Mouse (Mus musculus) megakaryocyte, adult 5-6 weeks (primary cell): Measurements from ENCODE around the gene Ctxn2. TPM values are rescaled to one million over a fixed set of nuclear protein-coding genes. Genes with fewer than 3 reads are reported as not detected.

Source experiments
- ATAC-seq: 2 replicates; pipeline ENCODE4 v1.8.0; 2016; ENCODE audit warnings: mild to moderate bottlenecking, inconsistent platforms; ENCODE audit not compliant: poor library complexity, severe bottlenecking
- total RNA-seq, 2 experiments: library from RNA; stranded (forward) in 1 of 2; stranded (reverse) in 1 of 2; fragments of 153-499, 151-499 nt in 1 of 2; fragments of 221-1000, 200-1000 nt in 1 of 2; gene quantifications; 2 replicates each; pipeline versions ENCODE4 v1.2.3 to v1.2.4; 2015 to 2017

The Ctxn2 gene
- total RNA-seq, 2 experiments from 2014 or later = not detected

GRCm38 (mm10) chr2:125192905-125193304 lies 56.4 kb downstream of the Ctxn2 start:
- ATAC-seq = no peak

- ATAC-seq = no peak
These were observed 60.3 kb downstream of the Ctxn2 start for GRCm38 (mm10) chr2:125196771-125197170.

Other genes starting within 250 kb of the Ctxn2 start
- not detected in 2 replicates for gene Slc24a5, start 68.6 kb upstream of the Ctxn2 start, total RNA-seq (2015)
- 0.41 TPM in 1 of 2 replicates, not detected in the other for gene Slc24a5, start 68.6 kb upstream of the Ctxn2 start, total RNA-seq (2017)
- 18.5 and 20.6 TPM in 2 replicates for gene Myef2, start 13.0 kb upstream of the Ctxn2 start, total RNA-seq (2015)
- gene Myef2, start 13.0 kb upstream of the Ctxn2 start, total RNA-seq (2017) = 40.0 and 41.0 TPM in 2 replicates
- gene Slc12a1, start 15.8 kb downstream of the Ctxn2 start, total RNA-seq (2015) = not detected in 2 replicates
- not detected in 2 replicates for gene Slc12a1, start 15.8 kb downstream of the Ctxn2 start, total RNA-seq (2017)
- gene Dut, start 110.5 kb downstream of the Ctxn2 start, total RNA-seq (2015) = 115 and 122 TPM in 2 replicates
- 75.5 and 82.5 TPM in 2 replicates for gene Dut, start 110.5 kb downstream of the Ctxn2 start, total RNA-seq (2017)